Mouse (Mus musculus): ENCODE measurements around the gene Fzd2. TPM values are rescaled to one million over a fixed set of nuclear protein-coding genes. Genes with fewer than 3 reads are reported as not detected.

The Fzd2 gene
- 3.2 TPM for polyA plus RNA-seq (2014; fragmentation: Illumina TruSeq; extraction: RNeasy Lipid Tissue Mini Kit (QIAGEN cat#74804); ENCODE audit: low read depth, low replicate concordance)

DNA sequence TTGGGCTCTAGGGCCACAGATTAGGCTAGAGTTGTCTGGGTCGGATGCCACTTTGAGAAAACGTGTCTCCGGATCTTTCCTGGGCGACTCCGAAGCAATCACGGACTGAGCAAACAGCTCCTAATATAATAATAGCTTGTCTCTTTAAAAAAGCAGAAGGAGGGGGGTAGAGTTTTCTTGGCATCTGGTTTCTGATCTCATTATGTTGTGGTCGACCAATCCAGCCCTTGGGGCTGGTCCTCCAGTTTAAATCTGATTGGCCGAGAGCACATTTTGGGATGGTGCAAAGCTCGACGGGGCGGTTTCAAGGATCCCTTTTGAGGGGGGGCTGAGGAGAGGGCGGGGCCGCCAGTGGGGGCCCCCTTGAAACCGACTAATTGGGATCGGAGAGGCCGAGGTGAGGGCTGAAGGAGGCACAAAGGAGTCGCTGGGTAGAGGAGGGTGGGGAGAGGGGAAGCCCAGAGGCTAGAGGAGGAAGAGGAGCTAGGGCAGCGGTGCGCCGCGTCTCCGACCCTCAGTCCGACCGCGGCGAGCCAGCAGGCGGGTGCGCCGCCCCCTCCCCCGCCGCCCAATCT is at the start of gene Fzd2:
Fzd2 (plus strand) TSS at position 387 of the 575 bp plus-strand sequence.

DNA sequence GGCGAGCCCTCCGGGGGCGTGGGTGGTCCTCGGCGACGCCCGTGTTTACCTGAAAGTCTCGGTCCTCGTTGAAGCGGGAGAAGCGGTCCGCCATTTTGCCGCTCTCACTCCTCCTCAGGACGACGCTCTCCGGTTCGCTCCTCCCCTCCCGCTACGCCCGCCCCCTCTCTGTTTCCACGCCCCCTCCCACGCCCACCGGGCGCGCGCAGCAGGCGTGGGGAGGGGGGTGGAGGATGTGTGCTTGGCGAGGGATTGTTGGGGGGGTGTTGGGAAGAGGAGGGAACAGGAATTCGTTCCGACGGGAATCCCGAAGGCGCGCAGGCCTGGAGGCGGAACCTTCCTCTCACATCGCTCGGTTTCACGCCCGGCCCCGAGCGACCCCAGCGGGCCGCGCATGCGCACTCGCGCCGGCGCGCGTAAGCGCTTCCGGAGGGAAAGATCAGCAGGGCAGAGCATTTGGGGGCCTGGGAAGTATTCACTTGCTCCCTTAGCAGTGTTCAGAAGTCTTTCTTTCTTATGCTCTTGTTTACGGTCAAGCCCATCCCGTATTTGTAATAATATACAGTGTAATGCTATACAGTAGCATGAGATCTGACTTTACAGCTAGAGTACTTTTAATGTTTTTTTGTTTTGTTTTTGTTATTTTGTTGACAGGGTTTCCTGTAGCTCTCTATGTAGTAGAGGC is 48.0 kb upstream of the Fzd2 start, which contains the start of gene Gpatch8:
Gpatch8 (minus strand) TSS at position 362 of the 685 bp plus-strand sequence.

DNA sequence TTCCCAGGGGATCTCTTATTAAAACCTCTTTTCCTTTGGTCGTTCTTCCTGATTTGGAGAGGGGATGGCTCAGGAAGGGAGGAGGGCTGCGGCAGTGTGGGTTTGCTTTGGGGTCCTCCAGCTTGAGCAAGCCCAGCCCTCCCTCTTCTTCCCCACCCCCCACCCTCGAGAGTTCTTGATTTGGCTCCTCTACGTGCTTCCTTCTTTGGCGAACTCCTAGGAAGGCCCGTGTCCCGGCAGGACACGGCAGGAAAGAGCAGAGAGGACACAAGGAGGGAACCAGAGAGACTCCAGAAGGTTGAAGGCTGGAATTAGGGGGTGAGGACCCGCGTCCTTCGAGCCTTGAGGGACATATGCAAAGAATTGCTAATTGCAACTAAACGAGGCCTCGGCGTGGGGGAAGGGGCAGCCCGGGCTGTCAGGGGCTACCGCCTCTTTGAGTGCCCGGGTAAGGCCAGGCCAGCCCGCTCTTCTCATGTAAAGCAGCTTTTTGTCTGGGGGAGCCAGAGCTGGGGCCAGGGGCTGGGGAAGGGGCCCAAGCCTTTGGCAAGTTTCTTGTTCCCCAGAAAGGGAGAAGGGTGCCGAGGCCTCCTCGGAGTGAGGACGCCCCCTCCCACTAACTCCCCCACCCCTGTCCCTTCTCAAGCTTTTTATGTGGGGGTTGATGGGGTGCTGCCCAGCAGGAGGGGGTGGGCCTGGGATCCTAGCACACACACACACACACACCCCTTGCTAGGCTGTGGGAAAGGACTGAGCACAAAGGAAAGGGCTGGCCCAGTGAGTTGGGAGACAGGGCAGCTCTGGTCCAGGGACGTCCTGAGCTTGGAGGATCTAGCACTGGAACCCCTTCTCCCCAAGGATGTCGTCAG is 24.8 kb upstream of the Fzd2 start, which contains the start of gene Gm11627:
Gm11627 (minus strand) TSS at position 297 of the 869 bp plus-strand sequence.

Other genes starting within 250 kb of the Fzd2 start
- 0.16 TPM for gene Slc4a1, start 238.2 kb upstream of the Fzd2 start, polyA plus RNA-seq (2014; fragmentation: Illumina TruSeq; extraction: RNeasy Lipid Tissue Mini Kit (QIAGEN cat#74804); ENCODE audit: low read depth, low replicate concordance)
- gene Rundc3a, start 211.0 kb upstream of the Fzd2 start, polyA plus RNA-seq (2014; fragmentation: Illumina TruSeq; extraction: RNeasy Lipid Tissue Mini Kit (QIAGEN cat#74804); ENCODE audit: low read depth, low replicate concordance) = not detected
- gene Slc25a39, start 196.4 kb upstream of the Fzd2 start, polyA plus RNA-seq (2014; fragmentation: Illumina TruSeq; extraction: RNeasy Lipid Tissue Mini Kit (QIAGEN cat#74804); ENCODE audit: low read depth, low replicate concordance) = 144 TPM
- 86.1 TPM for gene Grn, start 174.1 kb upstream of the Fzd2 start, polyA plus RNA-seq (2014; fragmentation: Illumina TruSeq; extraction: RNeasy Lipid Tissue Mini Kit (QIAGEN cat#74804); ENCODE audit: low read depth, low replicate concordance)
- gene Fam171a2, start 156.7 kb upstream of the Fzd2 start, polyA plus RNA-seq (2014; fragmentation: Illumina TruSeq; extraction: RNeasy Lipid Tissue Mini Kit (QIAGEN cat#74804); ENCODE audit: low read depth, low replicate concordance) = 1.7 TPM
- 1.6 TPM for gene Itga2b, start 134.3 kb upstream of the Fzd2 start, polyA plus RNA-seq (2014; fragmentation: Illumina TruSeq; extraction: RNeasy Lipid Tissue Mini Kit (QIAGEN cat#74804); ENCODE audit: low read depth, low replicate concordance)
- 19.1 TPM for gene Gpatch8, start 48.0 kb upstream of the Fzd2 start, polyA plus RNA-seq (2014; fragmentation: Illumina TruSeq; extraction: RNeasy Lipid Tissue Mini Kit (QIAGEN cat#74804); ENCODE audit: low read depth, low replicate concordance)
- 7.1 TPM for gene Gm11627, start 24.9 kb upstream of the Fzd2 start, polyA plus RNA-seq (2014; fragmentation: Illumina TruSeq; extraction: RNeasy Lipid Tissue Mini Kit (QIAGEN cat#74804); ENCODE audit: low read depth, low replicate concordance)
- not detected for gene Meioc, start 59.3 kb downstream of the Fzd2 start, polyA plus RNA-seq (2014; fragmentation: Illumina TruSeq; extraction: RNeasy Lipid Tissue Mini Kit (QIAGEN cat#74804); ENCODE audit: low read depth, low replicate concordance)
- gene Ccdc43, start 93.4 kb downstream of the Fzd2 start, polyA plus RNA-seq (2014; fragmentation: Illumina TruSeq; extraction: RNeasy Lipid Tissue Mini Kit (QIAGEN cat#74804); ENCODE audit: low read depth, low replicate concordance) = 21.2 TPM
- gene Adam11, start 157.0 kb downstream of the Fzd2 start, polyA plus RNA-seq (2014; fragmentation: Illumina TruSeq; extraction: RNeasy Lipid Tissue Mini Kit (QIAGEN cat#74804); ENCODE audit: low read depth, low replicate concordance) = 8.0 TPM
- 20.8 TPM for gene Gjc1, start 215.3 kb downstream of the Fzd2 start, polyA plus RNA-seq (2014; fragmentation: Illumina TruSeq; extraction: RNeasy Lipid Tissue Mini Kit (QIAGEN cat#74804); ENCODE audit: low read depth, low replicate concordance)
- 18.3 TPM for gene Higd1b, start 231.5 kb downstream of the Fzd2 start, polyA plus RNA-seq (2014; fragmentation: Illumina TruSeq; extraction: RNeasy Lipid Tissue Mini Kit (QIAGEN cat#74804); ENCODE audit: low read depth, low replicate concordance)

Measured in heart, adult 10 weeks (tissue).